Mouse (Mus musculus): ENCODE measurements around the gene Fhdc1. TPM values are rescaled to one million over a fixed set of nuclear protein-coding genes. Genes with fewer than 3 reads are reported as not detected.

Fhdc1 gene
- total RNA-seq, 4 experiments from 2014 or later = 3.5 to 6.4 (median 4.5) TPM

DNA sequence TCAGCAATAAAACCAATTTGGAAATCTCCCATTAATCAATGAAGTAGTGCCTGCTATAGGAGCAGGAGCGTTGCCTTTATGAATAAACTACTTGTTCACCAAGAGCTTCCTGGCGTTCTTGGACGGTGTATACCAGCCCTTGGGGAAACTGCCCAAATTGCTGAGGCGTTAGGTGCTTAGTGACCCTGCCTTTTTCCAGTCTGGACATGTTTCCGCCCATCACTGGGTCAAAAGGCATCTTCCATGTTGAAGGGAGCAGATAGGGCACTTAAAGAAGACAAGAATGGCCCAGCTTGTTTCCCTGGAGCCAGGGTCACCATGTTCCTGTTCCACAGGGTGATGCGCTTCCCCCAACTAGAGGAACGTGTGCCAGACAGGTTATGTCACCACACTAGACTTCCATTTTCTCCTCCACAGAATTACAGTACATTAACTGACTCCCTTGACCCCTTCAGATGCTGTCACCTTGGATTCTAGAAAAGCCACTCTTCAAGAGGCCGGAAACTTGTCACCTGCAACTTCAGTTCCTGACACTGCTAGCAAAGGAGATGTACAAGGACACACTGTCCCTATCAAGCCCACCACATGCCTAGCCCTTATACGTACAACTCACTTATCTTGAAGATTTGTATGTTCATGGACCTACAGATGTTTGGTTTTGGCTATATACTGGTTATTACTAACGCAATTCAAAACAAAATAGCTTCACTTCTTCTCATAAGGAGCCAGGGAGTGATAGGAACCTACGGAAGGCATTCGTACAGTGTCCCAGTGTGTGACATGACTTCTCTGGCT is 5.1 kb downstream of the Fhdc1 start:
- no peak for DNase-seq (ENCODE audit: low spot score in 2 of 2)

DNA sequence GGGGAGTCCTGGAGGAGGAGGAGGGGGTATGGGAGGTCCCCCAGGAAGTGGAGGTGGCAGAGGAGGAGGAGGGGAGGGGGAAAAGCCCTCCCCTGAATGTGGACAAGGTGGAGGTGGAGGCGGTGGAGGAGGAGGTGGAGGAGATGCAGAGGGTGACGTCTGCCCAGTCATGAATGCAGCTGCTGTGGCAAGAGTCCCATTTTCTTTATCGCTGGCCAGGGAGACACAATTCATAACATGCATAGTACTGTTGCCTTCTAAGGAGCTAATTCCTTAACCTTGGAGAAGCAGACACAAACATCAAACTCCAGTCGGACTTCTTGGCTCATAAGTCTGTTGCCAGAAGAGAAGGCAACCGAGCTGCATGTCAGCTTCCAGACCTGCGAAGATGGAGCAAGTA is 5.8 kb downstream of the Fhdc1 start:
- no peak for DNase-seq (ENCODE audit: low spot score in 2 of 2)

DNA sequence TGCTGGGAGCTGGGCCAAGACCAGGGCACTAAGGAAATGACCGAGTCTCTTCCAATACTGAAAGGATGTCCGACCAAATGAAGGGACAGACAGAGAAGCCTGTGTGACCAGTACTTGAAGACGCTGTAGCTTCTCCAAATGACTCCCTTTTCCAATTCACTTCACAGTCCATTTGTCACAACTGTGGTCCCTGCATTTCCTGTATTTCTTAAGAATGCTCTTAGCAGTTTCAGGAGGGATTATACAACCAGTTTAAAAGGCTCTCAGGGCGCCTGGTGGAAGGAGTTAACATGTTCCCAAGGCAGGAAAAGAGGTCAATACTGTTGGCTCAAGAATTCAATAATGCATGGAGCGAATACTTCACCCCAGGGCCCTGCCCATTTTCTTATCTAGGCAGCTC is 7.3 kb downstream of the Fhdc1 start:
- DNase-seq (ENCODE audit: low spot score in 2 of 2) = no peak

DNA sequence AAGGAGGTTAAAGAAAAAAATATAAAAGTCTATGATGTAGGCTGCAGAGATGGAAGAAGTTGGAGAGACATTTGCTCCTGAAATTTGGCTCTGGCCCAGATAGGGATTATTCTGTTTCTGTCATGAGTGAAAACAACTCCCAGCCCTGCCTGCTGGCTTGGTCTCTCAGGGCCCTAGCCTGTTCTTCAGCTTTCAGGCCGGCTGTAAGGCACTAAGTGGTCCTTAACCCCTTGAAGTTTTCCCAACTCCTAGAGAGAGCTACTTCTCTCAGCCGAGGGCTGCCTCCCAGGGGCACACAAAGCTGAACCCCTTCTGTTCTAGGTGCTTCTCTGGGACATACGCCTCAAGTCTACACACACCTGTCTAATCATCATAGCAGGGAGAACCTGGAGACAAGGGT is 7.7 kb downstream of the Fhdc1 start:
- DNase-seq (ENCODE audit: low spot score in 2 of 2) = no peak

DNA sequence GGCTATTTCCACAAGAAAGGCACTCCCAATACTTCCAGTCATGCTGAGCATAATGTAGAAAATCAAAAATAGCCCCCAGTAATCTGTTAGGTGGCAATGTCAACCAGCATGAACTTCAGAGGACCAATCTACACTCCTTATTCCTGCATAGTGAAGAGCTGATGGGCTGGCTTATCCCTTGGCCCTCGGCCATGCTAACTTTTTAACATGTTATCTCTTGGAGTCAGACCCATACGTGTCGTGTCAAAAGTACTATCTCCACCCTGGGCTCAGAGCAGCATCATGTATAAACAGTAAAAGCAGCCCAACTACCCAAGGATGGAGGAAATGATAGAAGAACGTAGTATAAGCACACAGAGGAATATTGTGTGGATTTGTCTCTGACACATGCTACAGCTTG is 9.1 kb downstream of the Fhdc1 start:
- no peak for DNase-seq (ENCODE audit: low spot score in 2 of 2)

DNA sequence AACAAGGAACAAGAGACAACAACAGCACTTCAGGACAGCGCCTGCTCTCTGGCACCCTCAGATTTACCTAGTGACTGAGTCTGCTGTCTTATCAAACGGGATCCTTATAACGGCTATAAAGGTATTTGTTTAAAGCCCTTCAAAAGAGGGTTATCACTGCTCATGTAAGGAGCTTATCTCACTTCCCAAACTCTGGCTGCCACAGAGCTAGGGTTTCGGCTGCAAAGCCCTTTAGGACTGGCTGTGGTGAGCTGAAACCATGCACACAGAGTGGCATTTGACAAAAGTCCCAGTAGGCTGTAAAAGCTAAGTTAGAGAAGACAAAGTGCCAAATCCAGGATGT is 12.1 kb downstream of the Fhdc1 start:
- no peak for DNase-seq (ENCODE audit: low spot score in 2 of 2)

DNA sequence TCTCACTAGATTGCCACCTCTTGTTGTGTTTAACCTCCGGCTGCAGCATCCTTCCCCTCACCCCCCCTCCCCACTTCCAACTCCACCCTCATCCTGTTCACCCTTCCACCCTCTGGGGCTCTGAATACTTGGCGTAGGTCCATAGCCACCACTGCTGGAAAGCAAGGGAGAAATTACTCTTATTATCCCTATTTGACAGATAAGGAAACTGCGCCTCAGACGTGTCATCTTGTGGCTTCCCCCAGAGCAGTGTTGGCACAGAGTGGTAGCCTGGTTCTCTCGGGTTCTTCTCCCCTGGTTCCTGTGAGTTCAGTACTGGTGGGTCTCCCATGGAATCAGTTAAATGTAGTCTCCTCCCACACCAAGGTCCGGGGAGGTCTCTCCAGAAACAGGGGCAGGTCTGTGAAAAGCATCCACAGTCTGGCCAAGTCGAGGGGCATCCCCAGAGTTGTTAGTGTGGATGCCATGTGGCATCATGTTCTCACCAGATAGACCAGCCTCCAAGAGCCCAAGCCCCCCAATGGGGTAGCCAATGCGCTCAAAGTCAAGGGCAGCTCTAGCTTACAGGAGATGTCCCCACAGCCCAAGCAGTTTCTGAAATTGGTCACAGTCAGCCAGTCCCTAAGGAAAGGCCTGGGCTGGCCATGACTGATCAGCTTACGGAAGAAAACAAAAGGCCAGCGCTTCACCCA is 12.7 kb downstream of the Fhdc1 start:
- no peak for DNase-seq (ENCODE audit: low spot score in 2 of 2)

DNA sequence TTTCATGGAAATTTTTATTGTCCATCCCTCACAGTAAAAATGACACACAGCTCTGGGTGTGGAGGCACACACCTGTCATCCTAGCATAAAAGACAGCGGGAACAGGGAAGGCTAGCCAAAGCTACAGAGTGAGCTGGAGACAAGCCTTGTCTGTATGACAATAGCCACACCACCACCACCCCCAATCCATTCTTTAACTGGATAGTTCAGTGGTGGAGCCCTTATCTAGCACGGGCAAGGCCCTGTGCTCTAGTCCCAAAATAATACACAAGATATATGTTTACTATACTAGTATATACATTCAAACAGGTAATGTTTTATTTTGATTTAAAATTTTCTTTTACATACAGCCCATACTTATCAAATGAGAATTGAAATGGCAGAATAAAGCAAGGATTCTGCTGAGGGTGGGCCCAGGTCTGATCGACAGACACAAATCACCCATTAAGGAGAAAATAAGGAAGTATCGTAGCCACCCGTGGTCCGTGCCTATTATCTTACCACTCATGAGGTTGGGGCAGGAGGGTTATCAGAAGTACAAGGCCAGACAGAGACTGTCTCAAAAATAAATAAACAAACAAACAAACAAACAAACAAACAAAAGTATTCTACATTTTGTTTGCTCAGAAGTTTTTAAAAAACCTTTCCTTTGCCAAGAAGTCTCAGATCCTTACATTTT is 14.3 kb downstream of the Fhdc1 start:
- no peak for DNase-seq (ENCODE audit: low spot score in 2 of 2)

DNA sequence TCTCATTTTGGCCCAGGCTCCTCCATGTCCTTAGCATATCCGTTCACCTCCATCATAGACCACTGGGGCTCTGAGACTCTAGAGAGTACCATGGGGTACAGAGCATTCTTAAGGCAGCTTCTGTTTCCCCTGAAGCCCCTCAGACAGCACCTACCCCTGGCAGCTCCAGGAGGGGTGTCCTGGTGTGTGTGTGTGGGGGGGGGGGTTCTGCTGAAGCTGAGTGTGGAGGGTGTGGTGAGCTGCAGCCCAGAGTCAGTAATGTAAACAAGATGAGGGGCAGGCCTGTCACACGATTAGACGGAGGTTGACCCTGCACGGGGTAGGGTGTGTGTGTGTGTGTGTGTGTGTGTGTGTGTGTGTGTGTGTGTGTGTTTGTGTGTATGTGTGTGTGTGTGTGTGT is 18.5 kb downstream of the Fhdc1 start:
- no peak for DNase-seq (ENCODE audit: low spot score in 2 of 2)

DNA sequence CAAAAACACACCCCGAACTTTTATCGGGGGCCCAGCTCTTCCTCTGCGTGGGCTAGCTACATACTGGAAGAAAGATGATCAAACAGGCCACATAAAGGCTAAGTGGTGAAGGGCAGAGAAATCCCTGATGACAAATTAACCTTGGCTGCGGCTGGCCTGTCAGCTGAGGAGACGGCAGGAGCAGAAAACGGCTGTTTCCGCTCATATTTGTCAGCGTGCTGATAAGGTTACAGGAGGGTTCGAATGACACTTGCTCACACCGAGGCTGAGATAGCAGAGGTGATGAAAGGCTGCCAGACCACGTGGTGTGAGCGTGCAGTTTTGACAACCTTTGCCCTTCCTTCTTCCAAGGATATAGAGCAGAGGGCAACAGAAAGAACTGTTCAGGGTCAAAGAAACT is 19.3 kb downstream of the Fhdc1 start:
- DNase-seq (ENCODE audit: low spot score in 2 of 2) = no peak

DNA sequence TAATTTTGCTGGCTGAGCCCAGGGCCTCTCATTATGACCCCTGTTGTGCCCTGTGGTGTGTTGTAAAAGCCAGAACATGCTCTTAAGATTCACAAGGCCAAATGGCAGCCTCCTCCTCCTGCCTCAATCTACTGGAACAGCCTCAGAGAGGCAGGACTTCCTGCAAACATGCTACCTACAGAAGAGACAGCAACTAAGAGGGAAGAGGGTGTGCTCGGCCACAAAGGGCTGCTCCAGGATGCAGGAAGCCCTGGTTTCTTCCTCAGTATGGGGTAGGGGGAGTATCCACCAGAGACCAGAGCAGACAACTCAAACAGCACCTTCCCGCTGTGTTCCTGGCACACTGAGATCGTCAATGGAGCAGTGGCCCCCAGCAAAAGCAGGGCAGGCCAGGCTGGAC is 19.7 kb downstream of the Fhdc1 start:
- DNase-seq (ENCODE audit: low spot score in 2 of 2) = no peak

DNA sequence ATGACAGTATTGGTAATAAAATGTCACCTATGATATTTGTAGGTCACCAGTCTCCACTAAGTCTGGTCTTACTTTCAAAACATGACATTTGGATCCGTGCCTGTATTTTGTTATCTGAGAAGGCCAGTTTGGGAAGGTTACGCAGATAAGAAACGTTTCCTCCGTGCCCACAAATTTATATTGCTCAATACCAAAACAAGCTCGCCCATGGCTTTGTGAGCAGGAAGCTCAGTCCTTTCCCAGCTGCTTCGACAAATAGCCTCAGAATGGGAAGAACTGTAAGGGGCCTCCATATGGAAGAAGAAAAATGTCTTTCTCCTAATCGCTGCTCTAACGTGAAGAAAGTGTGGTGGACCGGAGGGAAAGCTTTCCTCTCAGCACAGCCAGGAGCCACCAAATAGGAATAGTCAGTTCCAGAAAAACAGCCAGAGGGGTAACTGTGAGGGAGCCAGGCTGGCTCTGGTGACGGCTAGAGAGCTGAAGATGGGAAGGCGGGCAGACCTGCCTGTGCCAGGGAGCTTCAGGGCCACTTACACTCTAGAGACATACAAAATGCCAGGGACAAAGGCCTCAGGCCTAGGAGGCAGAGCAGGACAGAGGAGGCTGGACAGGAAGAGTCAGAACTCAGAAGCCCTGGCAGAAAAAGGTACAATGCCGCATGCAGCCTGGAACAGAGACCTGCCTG is 24.4 kb downstream of the Fhdc1 start:
- DNase-seq (ENCODE audit: low spot score in 2 of 2) = no peak

DNA sequence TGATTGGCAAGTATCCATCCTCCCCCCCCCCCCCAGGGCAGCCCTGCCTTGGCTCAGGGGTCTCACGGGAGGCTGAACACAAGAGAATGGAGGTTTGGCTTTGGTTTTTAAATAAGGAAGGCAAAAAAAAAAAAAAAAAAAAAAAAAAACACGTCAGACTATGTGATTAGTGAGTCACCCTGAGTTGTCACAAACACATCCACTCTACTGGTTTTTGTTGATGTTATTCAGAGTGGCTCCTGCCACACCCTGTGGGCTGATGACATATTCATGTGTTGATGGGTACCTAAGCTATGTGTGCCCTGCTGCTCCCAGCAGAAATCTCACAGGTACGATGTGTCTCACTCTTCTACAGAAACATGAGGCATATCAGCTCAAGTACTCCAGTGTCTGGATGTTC is 29.6 kb downstream of the Fhdc1 start:
- DNase-seq (ENCODE audit: low spot score in 2 of 2) = no peak

DNA sequence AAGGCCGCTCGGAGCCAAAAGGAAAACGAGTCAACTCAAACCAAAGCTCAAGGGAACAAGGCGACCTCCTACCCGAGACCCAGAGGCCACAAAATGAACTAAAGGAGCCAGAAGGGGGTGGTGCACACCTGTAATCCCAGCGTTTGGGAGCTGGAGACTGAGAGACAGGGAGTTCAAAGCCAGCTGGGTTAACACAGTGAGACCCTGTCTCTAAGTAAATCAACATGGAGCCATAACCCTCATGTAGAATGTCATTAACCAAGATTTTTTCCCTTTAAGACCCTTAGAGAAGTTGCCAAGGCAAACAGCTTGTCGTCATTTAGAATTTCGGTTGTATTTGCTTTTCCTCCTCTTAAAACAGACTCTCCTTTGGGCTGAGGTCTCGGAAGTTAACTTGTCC is 31.2 kb downstream of the Fhdc1 start:
- no peak for DNase-seq (ENCODE audit: low spot score in 2 of 2)

DNA sequence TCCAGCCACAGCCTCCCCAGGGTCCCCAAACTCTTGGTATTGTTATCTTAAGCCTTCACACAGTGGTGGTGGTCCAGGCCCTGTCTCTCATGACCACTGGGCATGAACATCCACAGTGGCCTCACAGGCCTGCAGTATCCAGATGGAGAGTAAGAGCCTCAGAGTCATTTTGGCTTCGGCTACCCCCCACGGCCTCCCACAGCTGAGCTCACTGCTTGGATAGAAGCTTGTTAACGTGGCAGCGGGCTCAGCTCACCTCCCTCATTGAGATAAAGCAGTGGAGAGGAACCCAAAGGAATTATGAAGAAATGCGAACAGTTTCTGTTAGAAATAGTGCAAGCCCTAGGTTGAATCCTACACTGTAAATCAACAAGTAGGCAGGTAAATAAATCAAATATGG is 32.4 kb downstream of the Fhdc1 start:
- DNase-seq (ENCODE audit: low spot score in 2 of 2) = no peak

DNA sequence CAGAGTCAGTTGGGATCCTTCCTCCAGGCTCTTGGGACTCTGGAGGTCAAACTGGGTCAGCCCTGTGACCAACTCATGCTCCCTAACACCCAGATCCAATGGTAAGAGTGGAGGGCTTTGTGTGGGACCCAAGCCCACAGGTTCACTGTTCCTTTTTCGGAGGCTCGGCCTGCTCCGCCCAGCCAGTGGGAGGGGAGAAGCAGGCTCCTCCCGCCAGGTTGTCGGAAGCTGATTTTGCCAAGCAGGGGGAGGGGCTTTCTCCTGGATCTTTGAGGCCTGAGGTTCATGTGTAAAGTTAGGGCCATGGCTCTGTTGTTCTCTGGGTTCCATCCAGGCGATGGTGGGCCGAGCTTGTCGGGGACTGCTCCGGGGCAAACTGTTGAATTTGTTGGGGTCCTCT is 34.4 kb downstream of the Fhdc1 start:
- DNase-seq (ENCODE audit: low spot score in 2 of 2) = no peak

DNA sequence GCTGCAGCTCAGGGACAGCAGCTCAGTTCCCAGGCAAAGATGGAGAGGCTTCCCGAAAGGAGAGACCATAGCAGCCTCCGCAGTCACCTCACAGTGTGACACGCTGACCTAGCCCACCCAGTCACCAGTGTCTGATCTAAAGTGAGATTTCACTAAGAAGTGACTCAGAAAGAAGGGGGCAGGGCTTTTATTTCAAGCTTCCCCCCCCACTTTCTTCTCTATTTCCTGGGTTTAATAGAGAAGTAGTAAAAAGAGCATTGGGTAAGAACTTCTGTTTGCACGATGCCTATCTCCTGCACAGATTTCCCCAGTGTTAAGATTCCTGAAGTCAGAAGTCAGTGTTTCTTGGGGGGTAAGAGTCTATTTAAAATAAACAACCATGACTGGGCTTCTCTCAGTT is 37.3 kb downstream of the Fhdc1 start:
- DNase-seq (ENCODE audit: low spot score in 2 of 2) = no peak

DNA sequence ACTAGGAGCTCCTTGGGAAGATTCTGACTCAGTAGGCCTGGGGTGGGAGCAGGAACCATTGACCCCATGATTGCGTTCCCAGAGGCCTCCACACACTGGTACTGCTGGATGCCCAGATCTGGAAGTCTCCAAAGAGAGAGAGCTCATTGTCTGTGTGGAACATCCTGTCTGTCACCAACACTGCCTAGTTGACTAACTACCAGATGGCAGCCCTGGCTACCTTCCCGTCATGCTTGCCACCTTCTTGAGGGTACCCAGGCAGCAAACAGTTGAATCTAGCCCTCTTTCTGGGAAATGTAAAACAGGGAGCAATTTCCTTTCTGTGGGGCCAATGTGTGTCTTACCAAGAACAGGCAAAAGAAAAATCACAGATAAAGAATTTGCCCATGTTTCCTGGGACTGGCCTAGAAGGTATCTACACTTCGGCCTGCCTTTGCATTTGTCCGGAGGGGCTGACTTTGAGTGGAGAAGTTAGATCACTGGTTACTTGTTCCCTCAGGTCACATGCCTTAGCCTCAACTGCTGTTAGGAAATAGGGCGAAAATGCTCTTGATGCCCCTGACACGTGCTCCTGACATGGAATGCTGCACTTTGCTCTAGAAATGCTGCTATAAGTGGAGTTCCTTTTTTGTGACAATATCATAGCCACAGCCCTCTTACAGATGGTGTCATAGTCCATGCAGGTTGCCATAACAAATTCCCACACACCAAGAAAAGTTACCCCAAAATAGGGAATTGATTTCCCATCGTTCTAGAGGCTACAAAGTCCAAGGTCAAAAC is 40.6 kb downstream of the Fhdc1 start:
- peak; percentile 40 to 76 for DNase-seq (ENCODE audit: low spot score in 2 of 2)

DNA sequence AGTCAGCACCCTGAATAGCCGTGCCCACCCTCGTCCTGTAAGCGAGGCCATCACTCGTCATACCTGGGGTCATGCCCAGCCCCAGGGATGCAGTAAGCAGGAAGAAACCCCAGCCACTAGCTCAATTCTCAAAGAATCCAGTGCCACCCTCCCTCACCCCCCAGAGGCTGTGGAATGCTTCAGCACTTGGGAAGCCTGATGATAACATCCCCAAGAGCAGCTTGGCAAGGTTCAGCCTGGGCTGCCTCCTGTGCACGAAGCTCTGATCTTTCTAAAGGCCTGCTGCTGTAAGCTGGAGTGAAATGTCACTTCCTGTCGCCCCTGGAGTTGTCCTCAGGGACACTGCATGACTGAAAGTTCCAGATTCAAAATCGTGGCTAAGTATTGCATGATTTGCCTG is 41.4 kb downstream of the Fhdc1 start:
- no peak for DNase-seq (ENCODE audit: low spot score in 2 of 2)

DNA sequence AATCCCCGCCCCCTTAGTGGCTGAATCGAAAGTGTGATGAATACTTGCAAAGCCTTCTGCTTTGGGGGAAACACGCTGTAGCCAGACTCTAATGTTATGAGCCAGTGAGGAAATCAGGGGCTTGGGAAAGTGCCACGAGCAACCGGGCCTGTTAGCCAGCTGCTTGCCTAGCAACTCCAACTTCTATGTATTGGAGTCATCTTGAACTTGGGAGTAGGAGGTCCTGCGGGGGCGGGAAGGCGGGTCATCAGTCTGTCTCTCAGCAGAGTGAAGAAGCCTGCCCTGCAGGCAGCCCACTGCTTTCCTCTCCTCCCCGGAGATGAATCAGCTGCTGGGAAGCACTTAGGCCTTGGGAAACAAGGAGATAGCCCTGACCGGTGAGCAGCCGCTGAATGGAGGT is 42.1 kb downstream of the Fhdc1 start:
- DNase-seq (ENCODE audit: low spot score in 2 of 2) = peak; percentile 66 to 71

DNA sequence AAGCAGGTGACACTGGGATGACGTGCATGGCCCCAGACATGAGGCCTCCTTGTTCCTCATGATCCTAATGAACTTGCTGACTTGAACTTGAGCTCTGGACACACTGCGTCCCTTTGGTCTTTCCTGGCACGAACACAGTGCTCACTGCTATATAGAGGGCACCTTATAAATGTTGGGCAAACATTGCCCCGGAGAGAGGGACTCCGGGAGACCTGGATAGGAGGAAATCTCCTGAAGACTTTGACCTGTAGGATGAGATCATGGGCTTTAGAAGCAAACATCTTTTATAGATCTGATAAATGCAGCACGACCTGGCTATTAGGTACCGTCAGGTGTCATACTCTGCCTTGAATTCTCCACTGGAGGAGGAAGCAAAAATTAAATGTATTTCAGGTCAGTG is 43.3 kb downstream of the Fhdc1 start:
- no peak for DNase-seq (ENCODE audit: low spot score in 2 of 2)
